Mouse (Mus musculus) urinary bladder, postnatal 25 days (tissue): ENCODE data around the gene Col6a2.

Experiments
- DNase-seq: peaks from one replicate; pipeline ENCODE4 v3.0.0; 2022; ENCODE audit warnings: low spot score

The Col6a2 gene

DNA sequence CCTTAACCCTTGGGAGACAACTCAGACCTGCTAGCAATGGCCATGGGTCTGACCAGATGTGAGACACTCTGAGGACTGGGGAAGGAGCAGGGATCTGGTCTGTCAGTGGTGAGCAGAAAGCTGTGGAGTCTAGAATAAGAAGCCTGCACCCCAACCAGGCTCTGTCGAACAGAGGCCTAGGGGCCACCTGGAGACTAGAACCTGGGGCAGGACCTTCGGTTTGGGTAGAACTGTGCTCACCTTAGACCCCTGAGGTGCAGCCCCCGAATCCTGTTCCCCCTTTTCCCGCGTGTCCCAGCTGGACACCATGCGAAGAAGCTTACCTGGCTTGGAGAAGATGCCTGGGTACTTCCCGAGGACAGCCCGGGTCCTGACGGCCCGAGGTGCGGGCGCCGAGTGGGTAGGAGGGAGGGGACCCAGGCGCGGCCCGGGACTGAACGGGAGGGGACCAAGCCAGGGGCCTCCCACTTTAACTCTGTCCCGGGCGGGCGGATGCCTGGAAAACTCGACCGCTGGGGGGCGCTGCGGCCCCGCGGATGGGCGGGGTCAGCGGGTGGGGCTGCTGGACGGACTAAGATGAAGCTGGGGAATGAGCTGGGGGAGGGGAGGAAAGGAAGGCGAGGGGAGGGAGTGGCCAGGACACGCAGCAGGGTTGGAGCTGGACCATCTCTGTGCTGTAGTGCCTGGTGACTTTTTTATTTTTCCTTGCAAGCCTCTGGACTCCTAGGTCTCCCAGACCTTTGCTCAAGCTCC, at the start of gene Col6a2:
Col6a2 (minus strand) TSS at position 703 of the 753 bp plus-strand sequence.
- DNase-seq: peak; percentile 94

DNA sequence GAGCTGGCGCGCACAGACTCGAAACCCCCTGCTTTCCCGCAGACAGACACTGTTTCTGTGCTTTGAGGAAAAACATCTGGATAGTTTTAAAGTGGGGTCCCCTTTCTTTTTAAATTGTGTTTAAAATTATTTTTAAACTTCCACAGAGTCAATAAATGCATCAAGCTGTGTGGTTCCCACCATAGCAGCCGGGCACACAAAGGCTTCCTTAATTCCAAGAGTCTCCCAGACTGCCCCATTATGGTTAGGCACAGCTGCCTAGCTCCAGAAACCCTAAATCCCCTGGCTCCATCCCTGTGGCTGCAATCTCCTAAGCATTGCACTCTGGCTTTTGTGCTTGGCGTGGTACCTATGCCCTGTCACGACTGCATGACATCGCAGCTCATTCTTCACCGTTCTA, 48.5 kb upstream of the Col6a2 start:
- no peak for DNase-seq

DNA sequence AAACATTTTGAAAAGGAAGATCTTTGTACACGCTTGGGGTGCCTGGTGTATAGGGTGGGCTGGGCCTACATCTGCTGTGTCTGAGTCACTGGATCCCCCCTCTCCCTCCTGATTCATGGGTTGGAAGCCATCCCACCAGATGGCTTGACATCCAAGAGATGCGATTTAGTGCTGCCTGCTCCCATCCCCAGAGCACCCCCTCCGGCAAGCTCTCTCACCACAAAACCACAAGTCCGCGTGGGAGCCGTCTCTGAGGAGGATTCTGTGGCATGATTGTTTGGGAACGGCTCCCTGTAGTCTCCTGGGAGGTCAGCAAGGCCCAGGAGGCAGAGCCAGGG, 45.5 kb upstream of the Col6a2 start:
- peak; percentile 17 for DNase-seq

DNA sequence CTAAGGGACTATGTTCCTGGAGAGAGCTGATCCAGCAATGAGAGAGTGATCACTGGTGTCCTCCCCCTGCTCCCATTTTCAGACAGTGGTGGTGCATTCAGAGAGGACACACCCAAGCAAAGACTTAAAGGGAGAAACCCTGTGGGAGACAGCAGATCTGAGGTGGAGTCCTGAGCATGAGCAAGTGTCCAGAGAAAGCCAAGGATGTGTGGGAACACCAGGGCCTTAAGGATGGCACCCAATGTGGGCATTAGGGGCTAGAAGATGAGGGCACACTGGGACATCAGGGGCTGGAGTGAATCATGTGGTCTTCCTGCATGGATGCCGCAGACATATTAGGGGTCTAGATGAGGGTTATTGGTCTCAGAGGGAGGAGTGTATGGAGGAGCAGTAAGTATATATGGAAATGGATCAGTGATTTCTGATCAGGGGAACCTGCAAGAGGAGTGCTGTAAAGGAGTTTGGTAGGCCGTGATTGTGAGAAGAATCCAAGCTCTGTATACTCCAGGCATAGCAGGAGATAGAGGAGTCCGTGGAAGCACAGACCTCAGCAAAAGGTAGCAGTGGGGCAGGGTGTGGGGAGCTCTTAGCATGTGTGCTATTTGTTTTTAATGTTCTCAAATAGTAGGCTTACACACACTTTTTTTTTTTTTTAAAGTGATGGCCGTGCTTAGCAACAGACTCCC, 45.0 kb upstream of the Col6a2 start:
- no peak for DNase-seq

DNA sequence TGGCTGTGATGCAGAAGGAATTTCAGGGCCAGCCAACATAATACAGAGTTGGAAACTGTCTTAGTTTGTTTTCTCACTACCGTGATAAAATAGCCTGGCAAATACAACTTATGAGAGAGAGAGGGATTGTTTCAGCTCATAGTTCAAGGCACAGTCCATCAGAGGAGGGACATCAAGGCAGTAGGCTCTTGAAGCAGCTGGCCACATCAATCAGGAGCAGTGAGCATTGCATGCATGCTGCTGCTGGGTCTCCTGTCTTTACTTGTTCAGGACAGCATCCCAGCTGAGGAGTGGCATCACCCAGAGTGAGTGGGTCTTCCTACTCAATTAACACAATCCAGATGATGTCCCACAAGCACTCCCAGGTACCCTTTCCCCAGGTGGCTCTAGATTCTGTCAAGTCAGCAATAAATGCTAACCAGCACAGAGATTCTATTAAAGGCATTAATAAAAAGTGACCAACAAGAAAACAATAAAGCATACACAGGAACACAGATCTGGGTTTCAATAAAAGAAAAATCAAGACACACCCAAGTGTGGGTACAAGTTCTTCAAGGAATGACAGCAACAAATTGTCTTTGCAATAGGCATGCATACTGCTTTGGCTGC, 43.9 kb upstream of the Col6a2 start:
- DNase-seq: no peak

DNA sequence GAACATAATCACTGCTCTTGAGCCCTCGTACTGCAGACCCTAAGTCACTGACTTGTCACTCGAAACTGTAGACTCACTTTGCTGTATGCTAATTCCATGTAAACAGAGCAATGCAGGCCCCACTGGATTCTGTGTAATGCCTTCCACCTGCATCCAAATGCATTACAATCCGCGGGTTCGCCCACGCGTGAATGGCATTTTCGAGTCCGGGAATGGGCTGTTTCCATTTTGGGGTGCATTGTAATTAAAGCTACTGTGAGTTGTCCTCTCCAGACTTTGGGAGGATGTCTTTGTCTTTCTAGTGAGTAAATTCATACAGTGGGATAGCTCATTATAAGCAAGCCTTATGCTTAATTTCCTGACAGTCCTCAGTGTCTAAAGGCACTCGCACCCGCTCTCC, 42.1 kb upstream of the Col6a2 start:
- DNase-seq: no peak

DNA sequence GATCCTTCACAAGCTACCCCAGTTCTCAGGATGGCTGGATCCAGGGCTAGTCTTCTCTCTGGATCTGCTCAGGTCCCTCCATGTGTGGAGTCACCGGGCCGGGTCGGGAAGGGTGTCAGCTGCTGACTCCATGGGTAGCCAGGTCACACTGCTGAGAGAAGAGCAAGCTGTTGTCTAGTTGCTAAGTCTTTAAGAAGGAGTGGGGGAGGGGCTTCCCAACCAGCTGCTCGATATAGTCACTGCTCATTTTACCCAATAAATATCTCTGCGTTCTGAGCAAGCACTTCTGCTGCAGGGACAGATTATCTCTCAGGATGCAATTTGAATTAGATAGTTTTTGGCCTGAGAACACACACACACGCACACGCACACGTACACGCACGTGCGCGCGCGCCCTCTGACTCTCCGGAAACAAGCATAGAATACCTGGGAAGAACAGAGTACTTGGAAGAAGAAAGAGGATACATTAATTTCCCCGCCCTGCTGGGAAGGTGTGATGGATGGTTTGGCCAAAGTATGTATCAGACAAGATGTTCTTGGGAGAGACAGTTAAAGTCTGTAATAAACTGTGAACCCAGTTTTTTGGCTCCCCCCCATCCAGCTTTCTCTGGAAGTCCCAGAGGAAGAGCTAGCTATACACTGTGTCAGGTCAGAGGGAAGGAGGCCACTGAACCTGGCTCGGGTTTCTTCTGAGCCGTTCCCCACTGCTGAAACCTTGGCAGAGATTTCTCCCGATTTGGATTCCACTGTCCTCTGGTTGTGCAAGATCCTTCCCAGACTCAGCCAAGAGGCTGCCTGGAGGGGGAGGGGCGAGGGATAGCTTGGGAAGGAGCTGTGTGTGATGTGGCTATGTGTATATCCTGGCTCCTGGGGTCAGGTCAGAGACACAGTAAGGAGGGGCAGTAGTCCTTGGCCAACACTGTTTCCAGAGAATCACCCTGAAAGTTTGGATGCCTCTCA, 41.0 kb upstream of the Col6a2 start:
- peak; percentile 72 for DNase-seq

DNA sequence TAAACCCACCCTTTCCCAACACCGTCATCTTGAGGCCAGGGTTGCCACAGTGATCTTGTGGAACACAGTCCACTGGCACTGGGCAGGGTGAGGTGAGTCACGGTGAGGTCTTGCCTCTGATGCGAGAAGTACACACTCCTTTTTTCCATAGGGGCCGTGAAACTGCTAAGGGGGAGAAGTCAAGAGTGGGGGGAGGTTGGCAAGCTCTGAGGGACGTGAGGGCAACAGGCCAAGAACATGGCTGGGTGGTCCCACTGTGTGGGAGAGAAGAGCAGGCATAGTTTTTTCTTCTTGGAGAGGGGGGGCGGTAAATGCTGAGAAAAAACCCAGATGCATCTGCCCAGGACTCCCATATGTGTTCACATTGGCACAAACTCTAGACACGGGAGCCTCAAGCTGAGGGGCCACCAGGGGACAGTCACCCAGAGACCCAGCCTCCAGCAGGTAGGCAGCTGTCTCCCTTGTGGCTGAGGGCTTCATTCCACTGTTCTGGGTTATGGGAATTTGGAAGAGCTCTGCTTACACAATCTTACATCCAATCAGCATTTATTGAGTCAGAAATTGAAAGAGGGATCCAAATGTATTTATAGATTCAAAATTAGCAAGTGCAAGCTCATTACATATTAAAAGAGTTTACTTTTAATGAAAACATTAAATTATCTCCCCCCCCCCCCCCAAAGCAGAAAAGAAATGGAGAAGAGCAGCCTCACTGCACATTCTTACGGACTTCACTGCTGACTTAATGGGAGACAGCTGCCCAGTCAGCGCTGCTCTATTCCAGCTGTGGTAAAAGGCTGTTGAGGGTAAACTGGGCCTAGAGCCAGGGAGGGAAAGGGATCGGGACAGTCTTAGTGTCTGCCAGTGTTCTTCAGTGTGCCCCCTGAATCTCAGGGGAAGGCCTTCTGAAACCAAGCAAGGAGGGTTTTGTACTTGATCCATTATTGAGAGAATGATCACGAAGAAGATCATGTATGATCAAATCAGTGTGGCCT, 30.2 kb upstream of the Col6a2 start:
- no peak for DNase-seq

DNA sequence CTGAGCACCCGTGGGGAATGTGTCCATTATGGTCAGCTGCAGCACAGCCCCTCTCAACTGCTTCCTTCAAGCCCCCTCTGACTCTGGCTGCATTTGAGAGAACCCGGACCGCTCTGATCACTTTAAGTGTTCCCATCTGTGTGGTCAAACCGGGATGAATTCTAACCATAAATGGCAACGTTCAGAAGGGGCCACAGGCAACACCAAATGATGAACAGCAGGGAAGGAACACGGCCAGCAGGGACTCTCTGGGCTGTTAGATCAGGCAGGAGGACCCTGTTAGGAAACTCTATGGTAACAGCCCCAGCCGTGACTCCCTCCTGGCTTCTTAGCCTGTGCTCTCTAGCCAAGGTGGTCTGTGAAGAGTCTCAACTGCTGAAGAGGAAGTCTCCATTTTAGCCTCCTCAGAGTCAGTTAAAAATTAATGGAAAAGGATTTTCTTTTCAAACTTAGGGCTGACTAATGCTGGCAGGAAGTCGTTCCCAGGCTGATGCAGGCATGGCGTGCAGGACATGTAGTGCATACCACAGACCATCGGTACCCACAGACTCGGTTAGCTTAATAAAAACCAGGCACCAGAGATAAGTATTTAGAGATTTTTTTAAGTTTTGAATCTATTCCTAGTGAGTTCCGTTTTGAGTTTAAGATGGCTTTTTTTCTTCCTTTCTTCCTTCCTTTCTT, 27.4 kb upstream of the Col6a2 start:
- no peak for DNase-seq

DNA sequence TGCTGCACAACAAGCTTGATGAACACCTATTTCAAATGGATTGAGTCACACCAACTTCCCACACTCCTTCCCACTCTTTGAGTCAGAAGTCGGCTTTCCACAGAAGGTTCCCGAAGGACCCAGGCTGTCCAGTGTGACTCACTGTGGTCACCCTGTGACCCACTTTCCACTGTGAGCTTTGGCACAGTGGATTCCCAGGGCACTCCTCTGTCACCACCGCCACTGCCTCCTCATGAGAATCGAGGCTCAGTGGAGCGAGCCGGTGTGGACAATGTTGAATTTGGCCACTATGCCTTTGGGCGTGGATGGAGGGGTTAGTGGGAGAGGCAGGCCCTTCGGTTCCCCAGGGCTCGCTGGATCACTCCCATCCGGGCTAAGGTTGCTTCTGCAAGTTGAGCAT, 25.3 kb upstream of the Col6a2 start:
- DNase-seq: no peak

DNA sequence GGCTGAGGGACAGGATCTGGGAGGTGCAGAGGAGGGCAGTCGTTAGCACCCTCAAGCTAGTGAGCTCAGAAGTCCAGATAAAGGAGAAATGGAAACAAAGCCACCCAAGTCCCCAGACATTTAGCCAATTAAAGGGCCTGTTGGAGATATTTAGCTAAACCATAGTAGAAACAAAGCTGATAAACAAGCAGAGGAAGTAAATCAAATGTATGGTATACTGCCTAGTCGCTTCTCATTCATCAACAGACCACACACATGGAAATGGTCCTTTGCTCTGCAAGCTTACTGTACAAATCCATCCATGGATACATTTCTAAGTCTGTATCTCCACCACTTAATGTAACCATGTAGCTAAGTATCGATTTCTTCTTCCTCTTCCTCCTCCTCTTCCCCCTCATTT, 24.0 kb upstream of the Col6a2 start:
- DNase-seq: no peak

DNA sequence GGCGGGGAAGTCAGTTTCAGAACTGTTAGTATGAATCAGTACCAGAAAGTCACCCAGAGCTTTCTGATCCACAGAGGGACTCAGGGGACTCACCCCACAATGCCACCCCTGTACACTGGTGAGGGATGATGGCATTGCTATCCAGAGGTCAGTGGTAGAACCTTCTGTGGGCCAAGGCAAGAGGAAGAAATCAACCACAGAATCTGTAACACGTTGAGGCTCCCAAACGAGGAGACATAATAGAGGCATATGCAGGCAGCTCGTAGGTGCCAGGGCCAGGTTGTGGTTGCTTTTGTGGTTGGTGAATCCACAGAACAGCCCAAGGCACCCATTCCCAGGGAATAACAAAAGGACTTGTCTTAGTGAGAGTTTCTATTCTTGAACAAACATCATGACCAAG, 22.3 kb upstream of the Col6a2 start:
- DNase-seq: no peak

DNA sequence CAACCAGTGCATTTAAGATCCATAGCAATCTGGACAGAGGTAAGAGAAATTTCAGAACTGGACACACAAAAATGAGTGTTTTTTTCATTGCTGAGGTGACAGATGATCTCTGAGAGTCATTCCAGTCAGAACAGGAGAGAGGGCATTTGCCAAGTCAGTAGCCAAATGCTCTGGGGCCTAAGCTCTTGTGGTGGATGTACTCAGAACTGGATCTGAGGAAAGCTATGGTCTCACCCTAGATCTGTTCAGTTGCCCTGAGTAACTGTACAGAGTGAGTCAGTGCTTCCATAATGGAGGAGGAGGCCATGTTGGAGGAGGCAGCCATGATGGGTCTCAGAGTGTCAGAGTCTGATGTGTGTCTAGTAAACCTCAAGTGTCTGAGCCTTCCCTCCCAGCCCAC, 21.6 kb upstream of the Col6a2 start:
- DNase-seq: no peak

DNA sequence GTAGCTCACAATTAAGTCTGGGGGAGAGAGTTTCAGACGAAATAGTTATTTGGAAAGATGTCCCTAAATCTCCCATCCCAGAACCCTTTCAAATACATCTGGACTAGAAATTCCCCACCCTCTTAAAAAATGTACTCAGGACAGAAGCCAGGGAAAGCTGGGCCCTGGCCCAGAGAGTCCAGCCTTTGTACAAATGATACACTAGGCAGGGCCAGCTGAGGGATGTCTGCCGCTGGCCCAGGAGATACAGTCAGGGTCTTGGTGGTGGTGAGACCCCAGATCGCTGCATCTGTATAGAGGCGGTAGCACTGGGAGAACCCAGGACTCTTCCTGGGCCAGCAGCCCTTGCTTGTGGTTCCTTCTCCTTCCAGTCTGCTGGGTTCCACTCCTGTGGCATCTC, 20.6 kb upstream of the Col6a2 start:
- no peak for DNase-seq

DNA sequence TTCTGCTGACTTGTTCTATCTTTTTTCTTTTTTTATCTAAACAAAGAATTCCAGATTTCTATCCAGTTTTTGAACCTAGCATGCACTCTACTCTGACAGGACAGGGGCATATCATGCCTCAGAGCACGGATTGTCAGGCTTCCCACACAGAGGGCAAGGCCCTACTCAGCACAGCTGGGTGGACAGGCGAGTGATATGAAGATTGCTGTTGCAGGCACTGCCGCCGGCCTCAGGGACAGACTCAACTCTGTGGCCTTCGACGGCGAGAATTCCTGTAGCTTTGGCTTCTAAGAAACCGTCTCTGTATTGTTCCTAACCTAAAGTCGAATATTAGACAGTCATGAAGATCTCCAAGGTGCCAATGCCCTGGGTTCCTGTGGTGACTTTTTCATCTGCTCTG, 20.0 kb upstream of the Col6a2 start:
- DNase-seq: no peak

DNA sequence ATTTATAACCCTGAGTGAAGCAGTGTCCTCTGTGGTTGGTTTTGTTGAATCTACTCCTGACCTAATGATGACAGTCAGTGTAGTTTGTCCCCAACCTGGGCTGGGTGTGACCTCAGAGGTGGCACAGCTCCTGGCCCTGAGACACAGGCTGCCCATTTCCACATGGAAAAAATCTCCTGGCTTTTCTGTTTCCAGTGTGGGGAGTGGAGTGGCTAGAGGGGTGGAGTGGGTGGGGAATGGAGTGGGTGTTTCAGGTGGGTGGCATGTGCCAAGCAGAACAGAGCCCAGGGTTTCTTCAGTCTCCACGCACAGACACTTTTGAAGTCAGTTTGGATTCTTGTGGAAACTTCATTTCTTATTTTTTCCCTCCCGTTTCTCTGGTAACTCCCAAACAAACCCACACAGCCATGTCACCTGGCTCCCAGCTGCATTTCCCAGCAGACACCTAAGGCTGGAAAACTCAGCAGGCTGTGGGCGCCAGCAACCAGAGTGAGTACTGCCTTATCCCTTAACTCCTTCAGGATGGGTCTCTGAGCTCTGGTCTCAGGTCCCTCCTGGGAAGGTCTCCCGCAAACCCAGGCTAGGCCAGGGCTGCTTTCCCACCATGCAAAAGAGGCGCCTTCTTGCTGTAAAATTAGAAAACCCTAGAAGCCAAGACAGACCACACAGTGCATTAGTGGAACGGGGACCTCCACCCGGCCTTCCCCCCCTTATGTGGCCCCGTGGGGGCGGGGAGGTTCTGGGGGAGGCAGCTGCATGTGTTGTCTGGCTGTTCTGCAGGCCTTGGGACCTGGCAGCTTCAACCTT, 19.4 kb upstream of the Col6a2 start:
- DNase-seq: no peak

DNA sequence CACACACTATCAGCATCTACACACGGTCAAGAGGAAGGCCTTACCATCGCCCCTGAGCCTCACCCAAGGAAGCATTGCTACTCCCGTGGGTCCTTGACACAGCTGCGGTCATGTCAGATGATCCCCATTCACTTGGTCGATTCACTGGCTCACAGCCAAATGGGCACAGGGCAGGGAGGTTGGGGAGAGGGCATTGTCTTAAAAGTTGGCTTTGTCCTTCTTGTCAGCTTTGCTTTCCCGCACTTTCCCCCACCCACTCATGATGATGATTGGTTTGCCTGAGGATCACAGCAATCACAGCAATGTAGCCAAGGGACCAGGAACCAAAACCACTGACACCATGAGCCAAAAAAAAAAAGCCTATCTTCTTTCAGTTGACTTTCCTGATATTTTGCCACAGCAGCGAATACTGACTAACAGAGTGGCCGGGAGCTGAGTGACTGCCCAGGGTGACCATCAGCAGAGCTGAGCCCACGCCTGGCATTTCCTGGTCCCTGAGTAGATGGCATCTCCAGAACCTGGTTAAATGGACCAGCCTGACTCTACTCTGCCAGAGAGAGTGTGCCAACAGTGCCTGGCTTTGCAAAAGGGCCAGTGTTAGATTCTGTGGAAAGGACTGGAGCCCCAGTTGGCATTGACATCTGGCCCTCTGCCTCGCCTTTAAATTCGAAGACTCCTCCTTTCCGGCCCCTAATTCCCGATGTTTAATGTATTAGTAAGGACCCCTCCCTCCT, 18.6 kb upstream of the Col6a2 start:
- no peak for DNase-seq

DNA sequence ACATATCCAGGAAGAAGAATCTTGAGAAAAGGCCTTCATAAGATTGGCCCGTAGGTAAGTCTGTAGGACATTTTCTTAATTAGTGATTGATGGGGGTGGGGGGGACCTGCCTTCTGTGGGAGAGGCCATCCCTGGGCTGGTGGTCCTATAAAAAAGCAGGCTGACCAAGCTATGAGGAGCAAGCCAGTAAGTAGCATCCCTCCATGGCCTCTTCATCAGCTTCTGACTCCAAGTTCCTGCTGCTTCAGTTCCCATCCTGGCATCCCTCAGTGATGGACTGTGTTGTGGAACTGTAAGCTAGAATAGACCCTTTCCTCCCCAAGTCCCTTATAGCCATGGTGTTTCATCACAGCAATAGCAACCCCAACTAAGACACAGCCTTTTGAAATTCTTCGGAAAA, 16.5 kb upstream of the Col6a2 start:
- no peak for DNase-seq

DNA sequence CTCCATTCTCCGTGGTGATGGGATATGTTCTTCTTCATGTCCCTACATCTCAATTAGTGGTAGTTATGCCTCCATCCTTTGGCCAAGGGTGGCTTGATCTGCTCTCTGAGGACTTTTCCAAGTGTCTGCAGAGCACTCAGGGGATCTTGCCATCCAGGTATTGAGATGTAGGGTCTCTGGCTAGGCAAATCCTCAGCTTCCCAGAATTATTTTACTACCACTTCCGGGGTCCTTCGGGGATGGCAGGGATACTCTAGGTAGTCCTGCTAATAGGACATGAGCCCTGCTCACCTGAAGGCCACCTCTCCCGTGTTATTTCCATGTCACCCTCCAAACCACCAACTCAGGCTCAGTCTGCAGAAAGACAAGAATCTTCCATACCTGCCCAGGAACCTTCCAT, 13.2 kb upstream of the Col6a2 start:
- no peak for DNase-seq
